Mouse (Mus musculus) liver, adult 2 months (tissue): ENCODE results near the gene Treml1. TPM values are rescaled to one million over a fixed set of nuclear protein-coding genes. Genes with fewer than 3 reads are reported as not detected.
"Not testable (repeated sequence)": the region's sequence is repeated elsewhere in the genome, so short reads cannot be mapped to it uniquely, and the experiment has no call there.

Source experiments
- DNase-seq: peaks from one replicate; pipeline ENCODE4 v3.0.0-alpha.2; 2011; ENCODE audit warnings: low read depth, low spot score; ENCODE audit errors: extremely low read depth
- H3K27ac ChIP-seq: fragments of 200-500 bp; replicated peaks from 2 replicates; pipeline ENCODE4 v1.5.1; 2012; ENCODE audit warnings: low read depth, mild to moderate bottlenecking, control low read depth, inconsistent platforms, low read length; ENCODE audit not compliant: insufficient read depth
- H3K27me3 ChIP-seq: fragments of 200-500 bp; 2 replicates; pipeline ENCODE4 v1.6.1; 2012; ENCODE audit warnings: mild to moderate bottlenecking, moderate library complexity, low read length, inconsistent platforms; ENCODE audit not compliant: control insufficient read depth, insufficient read depth
- H3K36me3 ChIP-seq: fragments of 200-500 bp; 2 replicates; pipeline ENCODE4 v1.6.1; 2012; ENCODE audit warnings: low read length, inconsistent platforms; ENCODE audit not compliant: control insufficient read depth, insufficient read depth
- H3K4me1 ChIP-seq: fragments of 200-500 bp; 2 replicates; pipeline ENCODE4 v1.6.1; 2011; ENCODE audit warnings: low read length; ENCODE audit not compliant: control insufficient read depth, insufficient read depth
- H3K4me3 ChIP-seq: fragments of 200-500 bp; 2 replicates; pipeline ENCODE4 v1.5.1; 2011; ENCODE audit warnings: low read depth, mild to moderate bottlenecking, control low read depth, low read length, moderate library complexity; ENCODE audit not compliant: insufficient read depth
- H3K79me2 ChIP-seq: fragments of 200-500 bp; 2 replicates; pipeline ENCODE4 v1.6.1; 2012; ENCODE audit warnings: inconsistent platforms, mild to moderate bottlenecking, low read length, moderate library complexity; ENCODE audit not compliant: control insufficient read depth, insufficient read depth
- H3K9ac ChIP-seq: fragments of 200-500 bp; 2 replicates; pipeline ENCODE4 v1.6.1; 2012; ENCODE audit warnings: low read depth, mild to moderate bottlenecking, control low read depth, inconsistent platforms, low read length
- CTCF ChIP-seq: fragments of 200-500 bp; IDR thresholded peaks from 2 replicates; pipeline ENCODE4 v1.5.1; 2011; ENCODE audit warnings: low read depth, low read length, control low read depth
- POLR2A ChIP-seq: fragments of 200-500 bp; IDR thresholded peaks from 2 replicates; pipeline ENCODE4 v1.6.1; 2011; ENCODE audit warnings: low read length, control low read depth; ENCODE audit not compliant: insufficient read depth; ENCODE audit errors: extremely low read depth
- WGBS: fragments of 180-500 bp; shearing (Covaris S2); methylation state at CpG from one replicate; pipeline ENCODE4 v1.1.7; 2018; 5-methylcytosine and 5-hydroxymethylcytosine counted together
- polyA plus RNA-seq: library from polyadenylated mRNA; depleted of rRNA; stranded (reverse); fragments of >200 nt; gene quantifications from 2 replicates; pipeline ENCODE4 v1.2.3, GENCODE M21; 2012; rRNA removed
- total RNA-seq: library from RNA; depleted of rRNA; stranded (reverse); fragments of >200 nt; gene quantifications from 2 replicates; pipeline ENCODE4 v1.2.3, GENCODE M21; 2014; rRNA removed

Treml1 gene
- total RNA-seq (0.34 TPM in 1 of 2 replicates, not detected in the other), polyA plus RNA-seq (0.19 and 0.39 TPM in 2 replicates)

GRCm38 (mm10) chr17:48359616-48360015 is at the start of gene Treml1:
Gene Treml1 (plus strand): TSS chr17:48359916.
- TF ChIP-seq CTCF, result no peak
- no peak for TF ChIP-seq POLR2A
- DNase-seq, result no peak
- H3K9ac ChIP-seq, result no peak within 1 kb of the TSS

DNA sequence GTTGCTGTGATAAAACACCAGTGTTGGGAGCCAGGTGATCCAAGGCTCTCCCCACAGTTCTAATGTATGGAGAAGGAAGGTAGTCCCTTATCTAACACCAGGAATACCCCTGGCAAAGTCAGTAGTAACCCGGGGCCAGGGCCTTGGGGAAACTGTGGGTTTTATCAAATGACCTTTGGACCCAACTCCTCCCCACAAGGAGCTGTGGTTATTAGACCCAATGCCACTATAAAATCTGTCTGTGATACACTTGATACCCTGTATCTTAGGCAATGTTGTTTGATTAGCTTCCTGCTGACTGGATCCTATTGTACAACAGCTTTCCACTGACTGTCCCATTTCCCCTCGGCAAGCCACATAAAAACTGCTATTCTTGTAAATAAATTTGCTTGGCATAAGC is 47.6 kb upstream of the Treml1 start:
- H3K27ac ChIP-seq, result no peak overlapping the region
- no peak for DNase-seq
- TF ChIP-seq CTCF, result no peak
- no peaks in the 10 kb centered on the region for H3K27me3 ChIP-seq
- H3K36me3 ChIP-seq, result no peaks in the 10 kb centered on the region
- H3K79me2 ChIP-seq, result no peaks in the 10 kb centered on the region
- no peak overlapping the region for H3K9ac ChIP-seq
- no peak overlapping the region for H3K4me3 ChIP-seq
- no peaks in the 10 kb centered on the region for H3K4me1 ChIP-seq
- 57% methylated on average over 2 of the region's 2 CpGs for WGBS

More at GRCm38 (mm10) chr17:48359616-48360015, at the start of gene Treml1:
- Histone ChIP-seq H3K27ac (no peak within 1 kb of the TSS), H3K27me3 (no peaks in the 10 kb centered on the region), H3K36me3 (no peaks in the 10 kb centered on the region), H3K79me2 (no peaks in the 10 kb centered on the region), H3K4me3 (no peak within 1 kb of the TSS), H3K4me1 (no peaks in the 10 kb centered on the region)
- WGBS, result 73% methylated on average over 7 of the region's 7 CpGs

DNA sequence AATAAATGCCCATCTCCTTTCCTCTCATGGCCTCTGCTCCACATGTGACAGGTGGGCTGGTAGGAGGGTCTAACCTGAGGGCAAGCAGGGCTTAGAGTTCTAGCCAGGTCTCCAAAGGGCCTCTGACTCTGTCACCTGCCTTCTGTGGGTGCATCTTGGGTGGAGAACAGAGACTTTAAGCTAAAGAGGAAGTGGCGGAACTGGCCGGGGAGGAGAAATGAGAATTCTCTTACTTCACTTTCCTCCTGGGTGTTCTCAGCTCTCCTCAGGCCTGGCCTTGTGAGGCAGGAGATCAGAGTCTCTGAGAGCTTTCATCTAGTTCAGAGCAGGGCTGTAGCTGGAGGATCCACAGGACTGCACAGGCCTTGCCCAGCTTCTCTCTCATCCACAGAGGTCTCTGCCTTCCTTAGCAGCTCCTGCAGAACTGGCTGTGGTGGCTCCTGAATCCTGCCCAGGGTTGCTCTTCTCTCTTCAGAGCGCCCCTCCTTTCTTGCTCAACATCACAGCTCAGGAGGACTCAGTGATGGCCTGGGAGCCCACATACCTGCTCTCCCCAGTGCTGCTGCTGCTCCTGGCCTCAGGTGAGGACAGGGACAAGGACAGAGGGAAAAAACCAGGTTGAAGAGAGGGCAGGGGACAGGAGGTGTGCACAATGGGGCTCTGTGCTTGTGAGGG is 43.7 kb upstream of the Treml1 start, which contains the start of gene B430306N03Rik:
B430306N03Rik (plus strand) TSS at position 237 of the 675 bp plus-strand sequence.
- WGBS, result 73% methylated on average over 3 of the region's 3 CpGs
- DNase-seq, H3K36me3 ChIP-seq, H3K79me2 ChIP-seq, H3K27me3 ChIP-seq, H3K4me3 ChIP-seq, H3K4me1 ChIP-seq: not testable (repeated sequence)
- Histone ChIP-seq H3K27ac (peak within 1 kb of the TSS; percentile 44), H3K9ac (peak within 1 kb of the TSS; percentile 51; the same call in 1 of the 2 replicates)

- DNase-seq, result no peak
- no peaks in the 10 kb centered on the region for H3K36me3 ChIP-seq
- no peak for TF ChIP-seq POLR2A
- no peak for TF ChIP-seq CTCF
- H3K4me1 ChIP-seq, result no peaks in the 10 kb centered on the region
- no peak overlapping the region for H3K9ac ChIP-seq
- H3K27me3 ChIP-seq, result no peaks in the 10 kb centered on the region
- H3K79me2 ChIP-seq, result no peaks in the 10 kb centered on the region
- WGBS, result 91% methylated on average over 1 of the region's 1 CpGs
- no peak overlapping the region for H3K4me3 ChIP-seq
- no peak overlapping the region for H3K27ac ChIP-seq
Measured at GRCm38 (mm10) chr17:48318686-48319085, 41.0 kb upstream of the Treml1 start.

- Histone ChIP-seq H3K36me3 (no peaks in the 10 kb centered on the region), H3K27me3 (no peaks in the 10 kb centered on the region), H3K9ac (no peak overlapping the region), H3K79me2 (no peaks in the 10 kb centered on the region), H3K27ac (no peak overlapping the region), H3K4me1 (no peaks in the 10 kb centered on the region; the same call in 1 of the 2 replicates), H3K4me3 (no peak overlapping the region)
- DNase-seq, result no peak
- WGBS, result 67% methylated on average over 2 of the region's 2 CpGs
- no peak for TF ChIP-seq CTCF
- no peak for TF ChIP-seq POLR2A
Measured at GRCm38 (mm10) chr17:48321279-48321678, 38.4 kb upstream of the Treml1 start.

- TF ChIP-seq CTCF (no peak), POLR2A (no peak)
- Histone ChIP-seq H3K27ac (no peak overlapping the region), H3K4me1 (no peaks in the 10 kb centered on the region; the same call in 1 of the 2 replicates), H3K79me2 (no peaks in the 10 kb centered on the region), H3K36me3 (no peaks in the 10 kb centered on the region), H3K27me3 (no peaks in the 10 kb centered on the region), H3K9ac (no peak overlapping the region), H3K4me3 (no peak overlapping the region)
- 82% methylated on average over 3 of the region's 3 CpGs for WGBS
- DNase-seq, result no peak
Measured at GRCm38 (mm10) chr17:48323236-48323635, 36.5 kb upstream of the Treml1 start.
